Mouse (Mus musculus) lung, postnatal 0 days (tissue): Measurements from ENCODE around the gene Cpne4. TPM values are rescaled to one million over a fixed set of nuclear protein-coding genes. Genes with fewer than 3 reads are reported as not detected.
A peak's percentile ranks its signal among the peaks of the same experiment; 100 is the strongest.

Source experiments
- ATAC-seq: fragments of 200-750 bp; cut with Nextera tagmentation; 2 replicates; pipeline ENCODE4 v1.8.0; 2017; ENCODE audit warnings: moderate library complexity
- DNase-seq: peaks from one replicate; pipeline ENCODE4 v3.0.0-alpha.2; 2016; ENCODE audit warnings: low spot score
- H3K27ac ChIP-seq: fragments of 300-500 bp; sonication (generic); 2 replicates; pipeline ENCODE4 v1.5.1; 2014; ENCODE audit warnings: antibody characterized with exemption, mild to moderate bottlenecking, low read length, mixed read lengths
- H3K27me3 ChIP-seq: fragments of 300-500 bp; sonication (generic); replicated peaks from 2 replicates; pipeline ENCODE4 v1.6.1; 2014; ENCODE audit warnings: low read length, mixed read lengths; ENCODE audit not compliant: insufficient read depth
- H3K36me3 ChIP-seq: fragments of 300-500 bp; sonication (generic); 2 replicates; pipeline ENCODE4 v1.6.1; 2014; ENCODE audit warnings: low read length, mixed read lengths; ENCODE audit not compliant: insufficient read depth
- H3K4me1 ChIP-seq: fragments of 300-500 bp; sonication (generic); 2 replicates; pipeline ENCODE4 v1.6.1; 2014; ENCODE audit warnings: antibody characterized with exemption, low read depth, low read length, mixed read lengths; ENCODE audit not compliant: insufficient read depth
- H3K4me2 ChIP-seq: fragments of 300-500 bp; sonication (generic); replicated peaks from 2 replicates; pipeline ENCODE4 v1.6.1; 2014; ENCODE audit warnings: low read depth, mild to moderate bottlenecking, low read length, moderate library complexity, mixed read lengths
- H3K4me3 ChIP-seq: fragments of 300-500 bp; sonication (generic); 2 replicates; pipeline ENCODE4 v1.5.1; 2014; ENCODE audit warnings: low read depth, low read length
- H3K9ac ChIP-seq: fragments of 300-500 bp; sonication (generic); replicated peaks from 2 replicates; pipeline ENCODE4 v1.6.1; 2014; ENCODE audit warnings: low read depth, mild to moderate bottlenecking
- H3K9me3 ChIP-seq: fragments of 300-500 bp; sonication (generic); 2 replicates; pipeline ENCODE4 v1.6.1; 2016; ENCODE audit warnings: low read length, mixed read lengths
- CTCF ChIP-seq: IDR thresholded peaks from 2 replicates; pipeline ENCODE4 v1.5.1; 2016; ENCODE audit warnings: antibody characterized with exemption, mild to moderate bottlenecking
- EP300 ChIP-seq: IDR thresholded peaks from 2 replicates; pipeline ENCODE4 v1.6.1; 2016; ENCODE audit warnings: antibody characterized with exemption, mild to moderate bottlenecking, control low read depth
- WGBS: fragments of 180-500 bp; shearing (Covaris S2); extraction: QIAGEN DNeasy Blood & Tissue Kit; methylation state at CpG from one replicate; pipeline ENCODE4 v1.1.7; 2014; 5-methylcytosine and 5-hydroxymethylcytosine counted together
- polyA plus RNA-seq: library from polyadenylated mRNA; unstranded; fragments of >200 nt; fragmentation: Nextera tagmentation; extraction: Ambion mirVana; gene quantifications from 2 replicates; pipeline ENCODE4 v1.2.1, GENCODE M21; 2015

Cpne4 gene
- polyA plus RNA-seq, 1 experiment from 2014 or later = 0.16 TPM

DNA sequence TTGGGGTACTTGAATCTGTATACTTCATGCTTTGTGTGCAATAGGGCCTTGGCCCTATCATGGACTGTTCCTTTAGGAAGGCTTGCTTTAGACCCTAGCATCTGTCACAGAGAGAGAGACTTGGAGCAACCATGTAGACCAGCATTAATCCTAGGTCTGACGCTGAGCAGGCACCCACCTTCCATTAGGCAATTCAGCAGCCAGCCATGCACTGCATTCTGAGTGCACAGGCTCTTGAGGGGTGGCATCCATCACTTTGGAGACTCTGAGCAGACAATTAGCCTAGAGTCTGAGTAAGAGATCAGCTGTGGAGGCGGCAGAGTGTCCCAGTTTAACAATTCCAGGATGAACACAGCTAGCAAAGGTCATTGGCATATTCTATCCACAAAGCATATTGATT lies 47.9 kb downstream of the Cpne4 start:
- Histone ChIP-seq H3K4me1 (no peaks in the 10 kb centered on the region), H3K9ac (no peak overlapping the region), H3K4me2 (no peak overlapping the region), H3K27me3 (no peaks in the 10 kb centered on the region), H3K4me3 (no peak overlapping the region), H3K27ac (no peak overlapping the region), H3K36me3 (no peaks in the 10 kb centered on the region), H3K9me3 (no peaks in the 10 kb centered on the region)
- DNase-seq (no peak), ATAC-seq (no peak)
- 66% methylated on average over 2 of the region's 2 CpGs for WGBS
- TF ChIP-seq CTCF (no peak), EP300 (no peak)

DNA sequence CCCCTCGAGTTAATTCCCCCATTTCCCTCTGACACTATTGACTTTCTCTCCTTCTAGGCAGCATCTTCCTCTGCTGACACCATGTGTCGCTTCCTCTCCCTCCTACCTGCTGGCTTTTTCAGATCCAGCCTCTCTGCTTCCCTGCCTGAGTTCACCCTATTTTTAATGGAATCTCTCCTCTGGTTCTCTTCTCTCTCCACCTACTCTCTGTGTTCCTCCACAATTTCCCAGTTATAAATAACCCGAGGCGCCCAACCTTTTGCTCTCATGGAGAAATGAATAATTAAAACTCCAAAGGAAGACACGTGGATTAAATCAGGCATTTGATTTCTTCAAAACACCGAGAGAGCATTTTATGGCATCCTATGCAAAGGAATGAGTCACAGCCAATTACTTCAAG lies 65.4 kb downstream of the Cpne4 start:
- no peak for TF ChIP-seq EP300
- TF ChIP-seq CTCF = no peak
- Histone ChIP-seq H3K4me1 (no peaks in the 10 kb centered on the region), H3K27ac (no peak overlapping the region), H3K4me3 (no peak overlapping the region), H3K4me2 (no peak overlapping the region), H3K9ac (no peak overlapping the region), H3K27me3 (no peaks in the 10 kb centered on the region), H3K9me3 (no peaks in the 10 kb centered on the region), H3K36me3 (no peaks in the 10 kb centered on the region)
- DNase-seq (no peak), ATAC-seq (no peak)
- WGBS = 76% methylated on average over 6 of the region's 6 CpGs

DNA sequence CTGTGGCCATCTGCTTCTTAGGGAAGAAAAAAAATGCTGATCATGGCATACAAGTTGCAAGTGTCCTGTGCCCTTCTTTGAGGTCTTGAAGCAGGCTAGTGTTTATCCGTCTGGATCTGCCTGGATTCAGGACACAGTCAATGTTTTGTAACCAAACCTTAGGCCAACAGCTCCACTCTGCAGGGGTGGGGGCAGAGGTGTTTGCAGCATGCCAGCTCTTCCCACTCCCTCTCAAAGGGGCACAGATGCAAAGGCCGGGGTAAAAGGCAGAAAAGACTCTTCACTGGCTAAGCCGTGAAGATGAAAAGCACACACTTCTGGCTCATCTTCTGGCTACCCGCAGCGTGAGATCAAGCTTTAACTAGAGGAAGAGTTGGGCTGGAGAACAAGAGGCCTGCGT lies 69.6 kb downstream of the Cpne4 start:
- H3K4me2 ChIP-seq = no peak overlapping the region
- H3K4me1 ChIP-seq = no peaks in the 10 kb centered on the region
- ATAC-seq = no peak
- no peak overlapping the region for H3K9ac ChIP-seq
- no peak overlapping the region for H3K27ac ChIP-seq
- no peaks in the 10 kb centered on the region for H3K27me3 ChIP-seq
- 53% methylated on average over 6 of the region's 6 CpGs for WGBS
- no peak overlapping the region for H3K4me3 ChIP-seq
- no peak for TF ChIP-seq EP300
- TF ChIP-seq CTCF = no peak
- no peaks in the 10 kb centered on the region for H3K9me3 ChIP-seq
- H3K36me3 ChIP-seq = no peaks in the 10 kb centered on the region
- no peak for DNase-seq

DNA sequence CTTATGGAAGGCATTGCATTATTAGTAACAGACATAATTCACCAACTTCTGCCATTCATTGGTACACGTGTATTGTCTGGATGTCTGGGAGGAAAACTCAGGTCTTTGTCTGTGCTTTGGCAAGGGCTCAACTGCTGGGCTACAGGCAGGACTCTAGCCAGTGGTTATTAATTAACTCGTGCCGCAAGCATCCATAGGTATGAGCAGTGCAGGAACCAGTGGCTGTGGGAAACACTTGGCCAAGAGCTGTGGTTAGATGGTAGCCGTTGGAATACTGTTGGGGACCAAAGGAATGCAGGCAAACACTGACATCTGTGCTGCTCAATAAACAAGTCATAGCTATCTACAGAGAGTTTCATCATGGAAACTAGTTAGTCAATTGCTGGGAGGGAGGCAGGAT lies 76.5 kb downstream of the Cpne4 start:
- Histone ChIP-seq H3K36me3 (no peaks in the 10 kb centered on the region), H3K27me3 (no peaks in the 10 kb centered on the region), H3K27ac (no peak overlapping the region), H3K9me3 (no peaks in the 10 kb centered on the region), H3K4me1 (no peaks in the 10 kb centered on the region), H3K9ac (no peak overlapping the region), H3K4me3 (no peak overlapping the region), H3K4me2 (no peak overlapping the region)
- 60% methylated on average over 4 of the region's 4 CpGs for WGBS
- no peak for TF ChIP-seq CTCF
- TF ChIP-seq EP300 = no peak
- ATAC-seq (no peak), DNase-seq (no peak)

DNA sequence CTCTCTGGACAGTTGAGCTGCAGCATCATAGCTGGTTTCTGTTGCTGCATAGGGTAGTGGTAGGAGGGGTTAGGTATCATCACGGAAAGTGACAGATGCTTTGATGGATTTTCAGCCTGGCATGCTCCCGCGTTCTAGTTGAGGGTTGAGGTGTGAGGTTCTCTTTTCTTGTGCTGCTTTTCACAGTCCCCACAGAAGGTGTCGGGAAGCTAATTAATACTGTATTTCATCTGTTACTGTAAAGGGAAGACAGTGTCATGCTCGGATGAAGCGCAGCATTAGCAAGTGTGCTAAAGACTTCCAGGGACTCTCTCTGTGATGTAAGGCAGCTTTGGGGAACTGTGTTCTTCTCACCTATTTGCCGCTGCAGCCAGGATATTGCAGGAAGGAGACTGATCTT lies 80.7 kb downstream of the Cpne4 start:
- ATAC-seq (no peak), DNase-seq (no peak)
- H3K27ac ChIP-seq = no peak overlapping the region
- 29% methylated on average over 7 of the region's 7 CpGs for WGBS
- no peaks in the 10 kb centered on the region for H3K27me3 ChIP-seq
- H3K4me1 ChIP-seq = no peaks in the 10 kb centered on the region
- no peaks in the 10 kb centered on the region for H3K36me3 ChIP-seq
- TF ChIP-seq CTCF (no peak), EP300 (no peak)
- H3K9me3 ChIP-seq = no peaks in the 10 kb centered on the region
- no peak overlapping the region for H3K4me2 ChIP-seq
- H3K4me3 ChIP-seq = no peak overlapping the region
- no peak overlapping the region for H3K9ac ChIP-seq

DNA sequence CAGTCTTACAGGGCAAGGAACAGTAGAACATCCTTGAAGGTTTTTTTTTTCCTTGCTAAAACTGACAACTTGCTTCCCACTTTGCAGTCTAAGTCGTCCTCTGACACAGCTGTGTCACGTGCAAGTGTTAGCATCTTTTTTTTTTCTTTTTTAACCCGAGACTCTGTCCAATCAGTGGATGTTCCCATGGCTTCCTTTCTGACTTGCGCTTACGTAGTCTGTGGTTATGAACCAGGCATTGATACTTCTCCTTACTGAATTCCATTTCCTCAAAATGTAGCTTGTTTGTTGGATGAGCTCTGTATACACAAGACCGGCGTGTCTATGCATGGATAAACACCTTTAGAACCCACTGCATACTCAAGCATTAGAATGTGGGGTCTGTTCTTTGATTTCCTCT lies 82.2 kb downstream of the Cpne4 start:
- TF ChIP-seq EP300 (no peak), CTCF (no peak)
- Histone ChIP-seq H3K27me3 (no peaks in the 10 kb centered on the region), H3K4me2 (no peak overlapping the region), H3K4me1 (no peaks in the 10 kb centered on the region), H3K27ac (no peak overlapping the region), H3K9ac (no peak overlapping the region), H3K36me3 (no peaks in the 10 kb centered on the region), H3K4me3 (no peak overlapping the region), H3K9me3 (no peaks in the 10 kb centered on the region)
- peak; percentile 18 for DNase-seq
- 67% methylated on average over 7 of the region's 7 CpGs for WGBS
- ATAC-seq = no peak

DNA sequence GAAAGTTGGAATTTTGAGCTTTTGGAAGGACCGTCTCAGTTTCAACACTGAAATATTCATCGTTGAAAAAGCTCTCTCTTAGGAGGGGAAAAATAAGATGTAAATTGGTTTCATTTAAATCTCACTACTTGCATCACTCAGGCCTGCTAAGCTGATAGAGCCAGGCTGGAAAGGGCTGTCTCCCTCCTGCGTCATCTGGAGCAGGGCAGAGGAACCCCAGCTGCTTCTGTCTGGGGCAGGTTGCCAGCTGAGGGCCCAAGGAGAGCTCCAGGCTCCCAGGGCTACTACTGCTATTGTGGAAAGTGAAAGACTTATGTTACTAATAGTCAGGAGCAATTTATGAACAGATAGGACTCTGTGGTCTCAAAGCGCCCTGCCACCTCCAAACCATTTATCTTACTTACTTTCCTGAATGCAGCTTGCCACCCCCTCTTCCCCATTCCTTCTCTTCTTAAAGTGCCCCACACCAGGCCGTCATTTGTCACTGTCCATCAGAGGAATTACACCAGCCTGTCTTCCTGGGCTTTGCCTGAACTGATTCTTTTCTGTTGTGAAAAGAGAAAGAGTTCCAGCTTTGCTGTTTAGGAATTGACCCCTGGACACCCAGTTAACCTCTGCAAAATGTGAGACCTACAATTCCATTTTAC lies 99.4 kb downstream of the Cpne4 start:
- ATAC-seq (no peak), DNase-seq (peak; percentile 21)

More for the DNA sequence above, 99.4 kb downstream of the Cpne4 start:
- Histone ChIP-seq H3K36me3 (no peaks in the 10 kb centered on the region), H3K9me3 (no peaks in the 10 kb centered on the region), H3K4me3 (no peak overlapping the region), H3K27me3 (no peaks in the 10 kb centered on the region), H3K4me2 (no peak overlapping the region), H3K27ac (no peak overlapping the region), H3K9ac (no peak overlapping the region), H3K4me1 (no peaks in the 10 kb centered on the region)
- TF ChIP-seq CTCF (no peak), EP300 (no peak)
- WGBS = 48% methylated on average over 5 of the region's 5 CpGs
